Mouse (Mus musculus) myocyte (in vitro differentiated cells): ENCODE data around the gene Fes. TPM values are rescaled to one million over a fixed set of nuclear protein-coding genes. Genes with fewer than 3 reads are reported as not detected.

Source experiments
- H3K27me3 ChIP-seq: one replicate; pipeline ENCODE4 v1.6.1; 2011; ENCODE audit not compliant: control insufficient read depth, insufficient read depth, insufficient read length
- H3K36me3 ChIP-seq: one replicate; pipeline ENCODE4 v1.6.1; 2011; ENCODE audit not compliant: control insufficient read depth, insufficient read depth
- H3K4me2 ChIP-seq: one replicate; pipeline ENCODE4 v1.6.1; 2011; ENCODE audit warnings: low read depth, control low read depth
- H3K4me3 ChIP-seq: one replicate; pipeline ENCODE4 v1.5.1; 2011; ENCODE audit warnings: mild to moderate bottlenecking, control low read depth, moderate library complexity
- H3K79me2 ChIP-seq: one replicate; pipeline ENCODE4 v1.6.1; 2011; ENCODE audit not compliant: control insufficient read depth, insufficient read depth
- H3ac ChIP-seq: one replicate; pipeline ENCODE4 v1.6.1; 2011; ENCODE audit not compliant: control insufficient read depth, insufficient read length
- CEBPB ChIP-seq: IDR thresholded peaks from 2 replicates; pipeline ENCODE4 v1.6.1; 2011; ENCODE audit warnings: mild to moderate bottlenecking, moderate library complexity; ENCODE audit not compliant: poor library complexity, insufficient read depth, severe bottlenecking
- E2F4 ChIP-seq: IDR thresholded peaks from one replicate; pipeline ENCODE4 v1.6.1; 2011; ENCODE audit warnings: mild to moderate bottlenecking, control low read depth, moderate library complexity; ENCODE audit not compliant: insufficient read depth
- MAX ChIP-seq: IDR thresholded peaks from one replicate; pipeline ENCODE4 v1.6.1; 2011; ENCODE audit warnings: low read depth, mild to moderate bottlenecking, control low read depth
- MYOD1 ChIP-seq, 3 experiments: IDR thresholded peaks; one replicate each; pipeline ENCODE4 v1.6.1; 2011; ENCODE audit warnings: control low read depth in 2 of 3, low read depth in 2 of 3, mild to moderate bottlenecking in 2 of 3, moderate library complexity in 1 of 3; ENCODE audit not compliant: insufficient read length in 2 of 3, control insufficient read depth in 1 of 3
- MYOG ChIP-seq, 3 experiments: IDR thresholded peaks; one replicate each; pipeline ENCODE4 v1.6.1; 2011; ENCODE audit warnings: control low read depth in 2 of 3, low read depth in 2 of 3, mild to moderate bottlenecking in 2 of 3; ENCODE audit not compliant: insufficient read length in 2 of 3, control insufficient read depth in 1 of 3, insufficient read depth in 1 of 3
- POLR2A ChIP-seq: IDR thresholded peaks from one replicate; pipeline ENCODE4 v1.6.1; 2011; ENCODE audit warnings: low read depth, mild to moderate bottlenecking, control low read depth, moderate library complexity; ENCODE audit not compliant: insufficient read length
- POLR2AphosphoS2 ChIP-seq: IDR thresholded peaks from one replicate; pipeline ENCODE4 v1.6.1; 2011; ENCODE audit warnings: low read depth, control low read depth; ENCODE audit not compliant: insufficient read length
- REST ChIP-seq: IDR thresholded peaks from one replicate; pipeline ENCODE4 v1.6.1; 2011; ENCODE audit warnings: mild to moderate bottlenecking, control low read depth, moderate library complexity; ENCODE audit not compliant: insufficient read depth, insufficient read length
- SRF ChIP-seq: IDR thresholded peaks from one replicate; pipeline ENCODE4 v1.6.1; 2011; ENCODE audit warnings: low read depth; ENCODE audit not compliant: control insufficient read depth, insufficient read length
- TCF12 ChIP-seq: IDR thresholded peaks from one replicate; pipeline ENCODE4 v1.6.1; 2011; ENCODE audit warnings: mild to moderate bottlenecking, control low read depth; ENCODE audit not compliant: poor library complexity, insufficient read depth, severe bottlenecking
- TCF3 ChIP-seq: IDR thresholded peaks from one replicate; pipeline ENCODE4 v1.6.1; 2011; ENCODE audit warnings: low read depth, control low read depth; ENCODE audit not compliant: insufficient read length
- USF1 ChIP-seq: IDR thresholded peaks from one replicate; pipeline ENCODE4 v1.6.1; 2011; ENCODE audit warnings: low read depth, mild to moderate bottlenecking, control low read depth, moderate library complexity
- polyA plus RNA-seq: library from polyadenylated mRNA; unstranded; fragments of >200 nt; fragmentation: generic; extraction: Trizol; gene quantifications from one replicate; pipeline ENCODE4 v1.2.1, GENCODE M21; 2012; ENCODE audit warnings: missing spikeins

Fes gene
- polyA plus RNA-seq, 1 experiment, result 0.54 TPM

DNA sequence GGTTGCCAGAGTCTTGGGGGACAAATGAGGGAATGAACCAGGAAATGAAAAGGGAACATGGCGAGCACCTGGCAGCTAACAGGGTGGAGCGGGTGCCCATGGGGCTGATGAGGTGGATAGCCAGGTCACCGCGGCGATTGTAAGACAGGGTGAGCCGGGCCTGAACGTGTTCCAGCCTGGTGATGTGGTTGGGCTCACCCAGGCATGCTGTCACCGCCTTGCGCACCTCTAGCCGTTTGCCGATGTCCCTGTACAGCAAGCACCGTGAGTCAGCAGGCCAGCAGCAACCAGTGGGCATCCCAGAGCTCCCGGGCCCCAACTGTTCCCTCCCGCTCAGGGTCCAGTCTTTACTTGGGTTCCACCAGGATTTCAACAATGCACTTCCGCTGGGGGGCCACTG lies 4.4 kb upstream of the Fes start:
- Histone ChIP-seq H3ac (no peak overlapping the region), H3K4me3 (no peak overlapping the region), H3K4me2 (no peak overlapping the region), H3K27me3 (no peaks in the 10 kb centered on the region), H3K36me3 (peaks cover 19% of the 10 kb centered on the region), H3K79me2 (no peaks in the 10 kb centered on the region)
- no peak for TF ChIP-seq SRF
- TF ChIP-seq USF1, result no peak
- peak; percentile 20 for TF ChIP-seq POLR2A
- no peak for TF ChIP-seq REST
- no peak for TF ChIP-seq TCF12
- TF ChIP-seq MYOD1 (IDR thresholded peaks at IDR 0.05; ENCODE audit: control insufficient read depth in 1 of 3, insufficient read length in 2 of 3, low read depth in 2 of 3), result no peak

GRCm38 (mm10) chr7:80387033-80387632 lies 613 bp downstream of the Fes start:
- Histone ChIP-seq H3K4me2 (no peak overlapping the region), H3K27me3 (no peaks in the 10 kb centered on the region), H3K79me2 (no peaks in the 10 kb centered on the region), H3ac (no peak overlapping the region), H3K4me3 (no peak overlapping the region), H3K36me3 (no peaks in the 10 kb centered on the region)
- TF ChIP-seq MYOD1 (IDR thresholded peaks at IDR 0.05; ENCODE audit: control insufficient read depth in 1 of 3, insufficient read length in 2 of 3, low read depth in 2 of 3), result no peak
- TF ChIP-seq POLR2AphosphoS2, result no peak
- TF ChIP-seq MYOG (IDR thresholded peaks at IDR 0.05; ENCODE audit: control insufficient read depth in 1 of 3, insufficient read depth in 1 of 3, insufficient read length in 2 of 3, low read depth in 2 of 3), result no peak
- no peak for TF ChIP-seq USF1
- TF ChIP-seq E2F4, result no peak
- no peak for TF ChIP-seq POLR2A
- no peak for TF ChIP-seq MAX
- no peak for TF ChIP-seq TCF12
- no peak for TF ChIP-seq CEBPB
- TF ChIP-seq REST, result no peak
- no peak for TF ChIP-seq SRF
- TF ChIP-seq TCF3, result no peak

- no peak overlapping the region for H3ac ChIP-seq
- no peak overlapping the region for H3K4me3 ChIP-seq
Observed at GRCm38 (mm10) chr7:80386235-80386930, 1.4 kb downstream of the Fes start.

GRCm38 (mm10) chr7:80382919-80383318 lies 4.8 kb downstream of the Fes start:
- Histone ChIP-seq H3K27me3 (no peaks in the 10 kb centered on the region), H3ac (no peak overlapping the region), H3K4me2 (no peak overlapping the region), H3K36me3 (no peaks in the 10 kb centered on the region), H3K4me3 (no peak overlapping the region), H3K79me2 (no peaks in the 10 kb centered on the region)
- no peak for TF ChIP-seq MAX

More at GRCm38 (mm10) chr7:80386235-80386930, 1.4 kb downstream of the Fes start:
- H3K79me2 ChIP-seq, result no peaks in the 10 kb centered on the region
- no peaks in the 10 kb centered on the region for H3K27me3 ChIP-seq
- TF ChIP-seq POLR2AphosphoS2, result no peak
- no peak for TF ChIP-seq SRF
- TF ChIP-seq CEBPB, result no peak
- TF ChIP-seq POLR2A, result no peak
- no peak for TF ChIP-seq TCF12
- TF ChIP-seq MYOG (IDR thresholded peaks at IDR 0.05; ENCODE audit: control insufficient read depth in 1 of 3, insufficient read depth in 1 of 3, insufficient read length in 2 of 3, low read depth in 2 of 3), result no peak
- no peak for TF ChIP-seq MAX
- TF ChIP-seq MYOD1 (IDR thresholded peaks at IDR 0.05; ENCODE audit: control insufficient read depth in 1 of 3, insufficient read length in 2 of 3, low read depth in 2 of 3), result no peak
- H3K36me3 ChIP-seq, result no peaks in the 10 kb centered on the region
- no peak overlapping the region for H3K4me2 ChIP-seq

- no peaks in the 10 kb centered on the region for H3K36me3 ChIP-seq
- H3ac ChIP-seq, result no peak overlapping the region
- no peaks in the 10 kb centered on the region for H3K27me3 ChIP-seq
- no peak for TF ChIP-seq TCF3
- TF ChIP-seq MYOD1 (IDR thresholded peaks at IDR 0.05; ENCODE audit: control insufficient read depth in 1 of 3, insufficient read length in 2 of 3, low read depth in 2 of 3), result no peak
- TF ChIP-seq E2F4, result no peak
- no peak for TF ChIP-seq SRF
- no peak for TF ChIP-seq POLR2AphosphoS2
- TF ChIP-seq TCF12, result no peak
- TF ChIP-seq REST, result no peak
- no peak for TF ChIP-seq MAX
- TF ChIP-seq CEBPB, result no peak
- TF ChIP-seq USF1, result no peak
- TF ChIP-seq MYOG (IDR thresholded peaks at IDR 0.05; ENCODE audit: control insufficient read depth in 1 of 3, insufficient read depth in 1 of 3, insufficient read length in 2 of 3, low read depth in 2 of 3), result no peak
- no peak for TF ChIP-seq POLR2A
- H3K4me2 ChIP-seq, result no peak overlapping the region
- no peaks in the 10 kb centered on the region for H3K79me2 ChIP-seq
- no peak overlapping the region for H3K4me3 ChIP-seq
Observed at GRCm38 (mm10) chr7:80379531-80379930, 8.2 kb downstream of the Fes start.
